Mouse (Mus musculus) heart, embryonic 12.5 days (tissue): Measurements from ENCODE around the gene Qrsl1. TPM values are rescaled to one million over a fixed set of nuclear protein-coding genes. Genes with fewer than 3 reads are reported as not detected.
"Not testable (repeated sequence)": the region's sequence is repeated elsewhere in the genome, so short reads cannot be mapped to it uniquely, and the experiment has no call there.

ENCODE experiments used
- ATAC-seq: fragments of 200-750 bp; cut with Nextera tagmentation; 2 replicates; pipeline ENCODE4 v1.8.0; 2017; ENCODE audit warnings: moderate TSS enrichment, moderate library complexity; ENCODE audit not compliant: insufficient number of reproducible peaks, low FRiP score
- H3K27ac ChIP-seq: fragments of 300-500 bp; sonication (generic); 2 replicates; pipeline ENCODE4 v1.5.1; 2016; ENCODE audit warnings: mild to moderate bottlenecking, moderate library complexity; ENCODE audit not compliant: poor library complexity, severe bottlenecking
- H3K27me3 ChIP-seq: fragments of 300-500 bp; sonication (generic); replicated peaks from 2 replicates; pipeline ENCODE4 v1.6.1; 2016; ENCODE audit warnings: mild to moderate bottlenecking, moderate library complexity
- H3K36me3 ChIP-seq: fragments of 300-500 bp; sonication (generic); 2 replicates; pipeline ENCODE4 v1.6.1; 2016; ENCODE audit warnings: mild to moderate bottlenecking, moderate library complexity
- H3K4me1 ChIP-seq: fragments of 300-500 bp; sonication (generic); replicated peaks from 2 replicates; pipeline ENCODE4 v1.6.1; 2016; ENCODE audit warnings: mild to moderate bottlenecking
- H3K4me2 ChIP-seq: fragments of 300-500 bp; sonication (generic); 2 replicates; pipeline ENCODE4 v1.6.1; 2016; ENCODE audit warnings: mild to moderate bottlenecking, moderate library complexity
- H3K4me3 ChIP-seq: fragments of 300-500 bp; sonication (generic); 2 replicates; pipeline ENCODE4 v1.5.1; 2016; ENCODE audit warnings: mild to moderate bottlenecking
- H3K9ac ChIP-seq: fragments of 300-500 bp; sonication (generic); 2 replicates; pipeline ENCODE4 v1.6.1; 2016; ENCODE audit warnings: mild to moderate bottlenecking, moderate library complexity
- H3K9me3 ChIP-seq: fragments of 300-500 bp; sonication (generic); replicated peaks from 2 replicates; pipeline ENCODE4 v1.6.1; 2016; ENCODE audit warnings: mild to moderate bottlenecking, moderate library complexity
- WGBS: fragments of 180-500 bp; shearing (Covaris S2); methylation state at CpG from one replicate; pipeline ENCODE4 v1.1.7; 2016; 5-methylcytosine and 5-hydroxymethylcytosine counted together
- polyA plus RNA-seq: library from polyadenylated mRNA; unstranded; fragments of >200 nt; fragmentation: Nextera tagmentation; extraction: Ambion mirVana; gene quantifications from 2 replicates; pipeline ENCODE4 v1.2.1, GENCODE M21; 2016

Gene Qrsl1
- polyA plus RNA-seq: 25.6 and 26.1 TPM in 2 replicates

- H3K27me3 ChIP-seq: no peaks in the 10 kb centered on the region
Measured at GRCm38 (mm10) chr10:43901578-43902194, at the start of gene Qrsl1, which contains the start of gene Rtn4ip1. TSS of gene Qrsl1 (minus strand) at chr10:43901745. TSS of gene Rtn4ip1 (plus strand) at chr10:43901807.

GRCm38 (mm10) chr10:43945435-43945834 lies 43.9 kb upstream of the Qrsl1 start:
- Histone ChIP-seq H3K9me3 (no peaks in the 10 kb centered on the region), H3K4me3 (no peak overlapping the region), H3K27ac (no peak overlapping the region), H3K27me3 (no peaks in the 10 kb centered on the region), H3K36me3 (peaks cover 21% of the 10 kb centered on the region), H3K9ac (no peak overlapping the region), H3K4me2 (no peak overlapping the region), H3K4me1 (peaks cover 20% of the 10 kb centered on the region)
- 77% methylated on average over 4 of the region's 4 CpGs for WGBS
- ATAC-seq: no peak

More at GRCm38 (mm10) chr10:43901578-43902194, at the start of gene Qrsl1, which contains the start of gene Rtn4ip1:
- peak; percentile 97 for ATAC-seq
- Histone ChIP-seq H3K4me1 (peaks cover 14% of the 10 kb centered on the region), H3K9me3 (no peaks in the 10 kb centered on the region), H3K4me3 (peak within 1 kb of the TSS; percentile 91), H3K9ac (peak within 1 kb of the TSS; percentile 83), H3K27ac (peak within 1 kb of the TSS; percentile 90), H3K4me2 (peak within 1 kb of the TSS; percentile 83), H3K36me3 (peaks cover 13% of the 10 kb centered on the region)
- WGBS: under 1% methylated on average over 40 of the region's 40 CpGs

DNA sequence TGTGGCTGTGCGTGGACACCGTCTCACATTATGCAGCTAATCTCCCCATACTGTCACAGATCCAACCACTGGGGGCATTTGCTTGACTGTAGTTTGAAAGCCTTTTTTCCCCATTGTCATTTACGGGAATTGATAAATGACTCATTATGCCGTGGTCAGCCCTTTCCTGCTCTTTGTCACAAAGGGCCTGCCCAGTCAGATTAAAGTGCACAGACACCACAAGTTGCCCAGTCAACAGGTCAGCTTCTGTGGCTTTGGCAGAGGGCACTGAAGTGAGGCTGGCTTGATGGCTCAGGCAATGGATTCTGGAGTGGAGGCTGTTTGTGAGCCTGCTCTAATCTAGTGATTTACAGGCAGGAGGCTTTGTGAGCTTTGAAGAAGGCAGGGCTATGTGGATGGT lies 42.2 kb upstream of the Qrsl1 start:
- peaks cover 21% of the 10 kb centered on the region for H3K36me3 ChIP-seq
- ATAC-seq: no peak
- H3K9me3 ChIP-seq: no peaks in the 10 kb centered on the region
- WGBS: 47% methylated on average over 4 of the region's 4 CpGs
- peaks cover 20% of the 10 kb centered on the region for H3K4me1 ChIP-seq
- no peak overlapping the region for H3K9ac ChIP-seq
- H3K4me2 ChIP-seq: no peak overlapping the region
- H3K4me3 ChIP-seq: no peak overlapping the region
- H3K27ac ChIP-seq: no peak overlapping the region
- H3K27me3 ChIP-seq: no peaks in the 10 kb centered on the region

DNA sequence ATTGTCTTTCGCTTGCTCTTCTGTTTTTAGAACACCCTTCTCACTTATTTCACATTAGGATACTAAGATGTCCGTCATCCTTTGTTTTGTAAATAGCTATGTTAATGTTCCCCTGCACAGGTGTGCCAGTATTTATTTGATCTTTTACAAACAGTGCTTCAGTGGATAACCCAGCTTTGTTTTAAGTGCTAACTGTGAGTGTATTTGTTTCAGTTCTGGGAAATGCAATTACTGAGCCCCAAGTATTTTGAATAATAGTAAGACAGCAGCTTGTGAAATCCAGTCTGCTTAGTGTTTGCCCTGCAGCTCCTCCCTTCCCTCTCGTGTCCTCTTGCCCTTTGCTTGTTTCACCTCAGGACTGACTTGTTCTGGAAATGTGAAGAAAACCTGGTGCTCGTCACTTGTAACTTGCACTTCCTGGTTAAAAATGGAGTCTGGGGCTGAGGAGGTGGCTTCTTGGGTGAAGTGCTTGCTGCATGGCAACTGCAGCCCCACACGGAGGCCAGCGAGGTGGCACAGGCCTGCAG lies 37.7 kb upstream of the Qrsl1 start:
- ATAC-seq: no peak
- H3K36me3 ChIP-seq: peaks cover 14% of the 10 kb centered on the region
- H3K4me3 ChIP-seq: no peak overlapping the region
- H3K27me3 ChIP-seq: no peaks in the 10 kb centered on the region
- no peak overlapping the region for H3K4me2 ChIP-seq
- H3K9me3 ChIP-seq: no peaks in the 10 kb centered on the region
- 78% methylated on average over 6 of the region's 6 CpGs for WGBS
- peaks cover 16% of the 10 kb centered on the region for H3K4me1 ChIP-seq
- no peak overlapping the region for H3K27ac ChIP-seq
- H3K9ac ChIP-seq: no peak overlapping the region

DNA sequence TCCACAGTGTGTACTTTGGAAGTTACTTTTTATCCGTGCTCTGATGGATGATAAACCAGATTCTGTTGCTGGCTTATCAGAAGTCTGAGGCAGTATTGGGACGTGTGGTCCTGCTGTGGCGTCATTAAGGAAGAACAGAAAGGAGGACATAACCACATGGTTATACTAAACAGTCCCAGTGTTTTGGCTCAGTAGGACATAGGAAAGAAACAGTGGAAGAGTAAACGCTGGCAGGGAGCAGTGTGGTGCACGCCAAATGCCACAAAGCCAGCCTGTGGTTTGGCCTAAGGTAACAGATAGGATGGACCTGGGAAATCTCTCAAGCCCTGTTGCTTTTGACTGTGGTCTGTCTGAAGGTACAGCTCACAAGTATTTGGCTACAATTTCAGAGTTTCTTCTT lies 27.1 kb upstream of the Qrsl1 start:
- Histone ChIP-seq H3K4me1 (no peaks in the 10 kb centered on the region; the same call in 1 of the 2 replicates), H3K27ac (no peak overlapping the region), H3K4me3 (no peak overlapping the region), H3K27me3 (no peaks in the 10 kb centered on the region), H3K9me3 (no peaks in the 10 kb centered on the region), H3K9ac (no peak overlapping the region), H3K36me3 (peaks cover 32% of the 10 kb centered on the region), H3K4me2 (no peak overlapping the region)
- no peak for ATAC-seq
- 77% methylated on average over 5 of the region's 5 CpGs for WGBS

DNA sequence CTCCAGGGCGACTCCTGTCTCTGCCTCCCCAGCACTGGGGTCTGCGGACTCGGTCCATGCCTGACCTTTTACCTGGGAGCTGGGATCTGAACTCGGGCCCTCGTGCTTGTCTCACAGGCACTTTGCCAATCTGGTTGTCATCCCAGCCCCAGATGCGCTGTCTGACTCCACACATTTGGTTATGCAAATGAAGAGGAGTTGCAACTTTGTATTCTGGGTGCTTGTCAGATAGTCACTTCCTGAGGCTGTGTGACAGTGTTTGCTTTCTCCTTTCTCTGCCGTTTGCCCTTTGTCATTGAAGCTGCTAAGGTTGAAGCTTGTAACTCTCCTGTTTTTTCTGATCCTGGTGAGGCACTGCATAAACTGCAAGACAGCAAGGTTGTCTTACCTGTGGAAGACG lies 26.2 kb upstream of the Qrsl1 start:
- Histone ChIP-seq H3K4me1 (no peaks in the 10 kb centered on the region; the same call in 1 of the 2 replicates), H3K36me3 (peaks cover 34% of the 10 kb centered on the region), H3K27me3 (no peaks in the 10 kb centered on the region), H3K4me3 (no peak overlapping the region), H3K9ac (no peak overlapping the region), H3K4me2 (no peak overlapping the region), H3K27ac (no peak overlapping the region), H3K9me3 (no peaks in the 10 kb centered on the region)
- WGBS: 74% methylated on average over 8 of the region's 8 CpGs
- ATAC-seq: no peak

GRCm38 (mm10) chr10:43925776-43926175 lies 24.2 kb upstream of the Qrsl1 start:
- H3K9ac ChIP-seq, H3K4me2 ChIP-seq, H3K27ac ChIP-seq, ATAC-seq, H3K27me3 ChIP-seq, H3K9me3 ChIP-seq, H3K4me3 ChIP-seq, H3K4me1 ChIP-seq: not testable (repeated sequence)
- 89% methylated on average over 9 of the region's 9 CpGs for WGBS
- H3K36me3 ChIP-seq: peaks cover 29% of the 10 kb centered on the region

DNA sequence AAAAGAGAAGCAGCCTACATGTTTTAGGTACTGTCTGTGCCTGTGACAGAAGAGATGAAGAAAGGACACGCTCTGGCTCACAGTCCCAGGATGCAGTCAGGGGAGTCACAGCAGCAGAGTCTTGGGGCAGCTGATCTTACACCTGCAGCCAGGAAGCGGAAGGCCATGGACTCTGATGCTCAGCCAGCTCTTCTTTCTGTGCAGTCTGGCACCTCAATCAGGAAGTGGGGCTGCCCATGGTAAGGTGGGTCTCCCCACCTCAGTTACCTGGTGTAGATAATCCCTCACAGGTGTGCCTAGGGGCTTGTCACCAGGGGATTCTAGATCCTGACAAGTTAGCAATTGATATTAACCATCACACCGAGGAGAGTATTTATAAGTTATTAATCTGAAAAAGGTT lies 21.6 kb upstream of the Qrsl1 start:
- no peaks in the 10 kb centered on the region for H3K9me3 ChIP-seq
- H3K4me1 ChIP-seq: no peaks in the 10 kb centered on the region; the same call in 1 of the 2 replicates
- ATAC-seq: no peak
- H3K4me2 ChIP-seq: no peak overlapping the region
- H3K4me3 ChIP-seq: no peak overlapping the region
- no peaks in the 10 kb centered on the region for H3K27me3 ChIP-seq
- peaks cover 14% of the 10 kb centered on the region for H3K36me3 ChIP-seq
- H3K9ac ChIP-seq: no peak overlapping the region
- 92% methylated on average over 3 of the region's 3 CpGs for WGBS
- no peak overlapping the region for H3K27ac ChIP-seq

DNA sequence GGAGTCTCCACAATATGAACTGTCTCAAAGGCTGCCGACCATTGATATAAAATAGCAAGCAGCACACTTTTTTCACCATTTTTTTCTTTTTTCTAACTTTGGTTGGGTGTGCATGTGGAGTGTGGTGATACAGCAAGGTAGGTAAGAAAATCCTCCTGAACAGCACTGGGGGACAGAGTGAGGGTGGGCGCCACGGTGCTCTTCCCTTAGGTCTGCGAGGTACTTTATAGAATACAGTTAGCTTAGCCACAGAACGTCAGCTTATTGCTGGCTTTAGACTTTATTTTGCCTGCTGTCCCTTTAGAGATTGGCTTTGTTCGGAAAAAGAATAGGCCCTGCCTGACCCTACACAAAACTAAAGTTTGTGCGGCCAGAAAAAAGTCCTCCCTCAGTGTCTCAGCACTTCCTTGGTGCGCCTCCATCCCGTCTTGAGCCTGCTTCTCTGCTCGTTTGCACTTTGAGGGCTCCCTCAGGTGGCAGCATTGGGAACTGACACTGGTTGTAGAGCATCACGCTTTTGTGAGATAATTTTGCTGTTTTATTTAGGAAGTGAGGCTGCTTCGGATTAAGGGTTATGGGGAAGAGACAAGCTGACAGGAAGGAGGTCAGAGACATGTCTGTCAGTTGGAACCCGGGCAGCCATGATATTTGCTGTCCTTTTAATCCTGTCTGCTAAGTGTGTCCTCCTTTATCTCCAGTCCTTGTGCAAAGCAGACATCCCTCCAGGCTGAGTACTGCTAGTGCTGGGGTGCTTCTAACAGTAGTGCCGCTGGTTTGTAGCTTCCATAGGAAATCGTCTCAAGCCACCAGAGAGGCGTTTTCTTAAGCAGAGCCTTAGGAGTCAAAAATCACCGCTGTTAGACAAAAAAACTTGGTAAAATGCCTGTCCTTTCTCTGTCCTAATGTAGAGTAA lies 17.4 kb upstream of the Qrsl1 start:
- Histone ChIP-seq H3K4me1 (peaks cover 8% of the 10 kb centered on the region), H3K4me3 (no peak overlapping the region), H3K36me3 (peaks cover 11% of the 10 kb centered on the region), H3K9ac (no peak overlapping the region), H3K4me2 (no peak overlapping the region), H3K27ac (no peak overlapping the region), H3K27me3 (no peaks in the 10 kb centered on the region), H3K9me3 (no peaks in the 10 kb centered on the region)
- WGBS: 34% methylated on average over 17 of the region's 17 CpGs
- no peak for ATAC-seq

DNA sequence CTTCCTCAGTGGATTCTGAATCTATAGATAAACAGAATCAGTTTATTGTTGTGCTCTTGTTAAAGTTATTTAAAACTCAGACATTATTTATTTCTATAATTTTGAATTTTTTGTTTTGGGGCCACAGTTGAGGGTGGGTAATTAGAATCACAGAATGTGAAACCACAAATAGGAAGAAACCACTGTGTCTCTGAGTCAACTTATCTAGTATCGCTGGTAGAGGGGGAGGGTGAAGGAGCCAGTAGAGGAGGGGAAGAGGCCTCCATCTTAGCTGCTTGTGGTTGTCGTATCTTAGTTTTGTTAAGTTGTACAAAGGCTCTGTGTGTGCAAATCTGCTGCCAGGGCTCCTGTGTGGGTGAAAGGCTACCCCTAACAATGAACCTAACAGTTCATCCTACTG lies 15.2 kb upstream of the Qrsl1 start:
- Histone ChIP-seq H3K27ac (no peak overlapping the region), H3K27me3 (no peaks in the 10 kb centered on the region), H3K9ac (no peak overlapping the region), H3K4me3 (no peak overlapping the region), H3K9me3 (no peaks in the 10 kb centered on the region), H3K36me3 (peaks cover 9% of the 10 kb centered on the region), H3K4me2 (no peak overlapping the region), H3K4me1 (peaks cover 8% of the 10 kb centered on the region)
- ATAC-seq: no peak
- WGBS: 59% methylated on average over 2 of the region's 2 CpGs

GRCm38 (mm10) chr10:43916181-43916580 lies 14.6 kb upstream of the Qrsl1 start:
- H3K4me1 ChIP-seq: peaks cover 8% of the 10 kb centered on the region
- 87% methylated on average over 12 of the region's 12 CpGs for WGBS
- H3K4me2 ChIP-seq: no peak overlapping the region
- no peak overlapping the region for H3K9ac ChIP-seq
- H3K4me3 ChIP-seq: no peak overlapping the region
- peaks cover 6% of the 10 kb centered on the region; the same call in 1 of the 2 replicates for H3K36me3 ChIP-seq
- H3K27ac ChIP-seq: no peak overlapping the region
- no peaks in the 10 kb centered on the region for H3K27me3 ChIP-seq
- no peaks in the 10 kb centered on the region for H3K9me3 ChIP-seq
- no peak for ATAC-seq
